Mouse (Mus musculus) heart, adult 9 months (tissue): ENCODE data around the gene Atf7ip2.

Experiments
- DNase-seq, 2 experiments: peaks; one replicate each; pipeline ENCODE4 v3.0.0; 2022; ENCODE audit warnings: low spot score in 2 of 2

Gene Atf7ip2

GRCm38 (mm10) chr16:10297696-10298644 is 105.5 kb downstream of the Atf7ip2 start:
- peak in 1 of 2 experiments; percentile 47 for DNase-seq

- DNase-seq: no peak
These were observed 107.1 kb downstream of the Atf7ip2 start for GRCm38 (mm10) chr16:10299637-10300036.

GRCm38 (mm10) chr16:10300231-10301186 is 108.0 kb downstream of the Atf7ip2 start:
- peak in 1 of 2 experiments; percentile 19 for DNase-seq
